Mouse (Mus musculus): ENCODE measurements around the gene Thbd. TPM values are rescaled to one million over a fixed set of nuclear protein-coding genes. Genes with fewer than 3 reads are reported as not detected.

Thbd gene
- polyA plus RNA-seq, 1 experiment from 2014 or later = 6.8 TPM

DNA sequence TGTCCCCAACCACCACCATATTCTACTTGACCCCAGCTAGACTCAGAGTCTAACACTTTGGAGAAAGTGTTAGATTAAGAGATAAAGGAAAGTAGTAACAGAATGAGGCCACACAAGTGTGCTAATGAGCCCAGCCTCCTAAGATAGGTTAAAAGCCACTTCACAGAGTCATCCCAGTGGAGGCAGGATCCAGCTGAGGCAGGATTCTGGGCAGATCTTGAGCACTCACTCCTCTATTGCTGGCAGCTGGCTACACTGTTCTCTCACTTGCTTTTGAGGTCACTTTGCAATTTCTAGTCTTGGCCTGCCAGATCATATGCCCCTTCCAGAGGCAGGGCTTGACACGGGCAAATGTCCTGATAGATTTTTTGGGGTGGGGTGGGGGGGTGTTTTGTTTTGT, 36.5 kb upstream of the Thbd start:
- WGBS = 67% methylated on average over 1 of the region's 1 CpGs

DNA sequence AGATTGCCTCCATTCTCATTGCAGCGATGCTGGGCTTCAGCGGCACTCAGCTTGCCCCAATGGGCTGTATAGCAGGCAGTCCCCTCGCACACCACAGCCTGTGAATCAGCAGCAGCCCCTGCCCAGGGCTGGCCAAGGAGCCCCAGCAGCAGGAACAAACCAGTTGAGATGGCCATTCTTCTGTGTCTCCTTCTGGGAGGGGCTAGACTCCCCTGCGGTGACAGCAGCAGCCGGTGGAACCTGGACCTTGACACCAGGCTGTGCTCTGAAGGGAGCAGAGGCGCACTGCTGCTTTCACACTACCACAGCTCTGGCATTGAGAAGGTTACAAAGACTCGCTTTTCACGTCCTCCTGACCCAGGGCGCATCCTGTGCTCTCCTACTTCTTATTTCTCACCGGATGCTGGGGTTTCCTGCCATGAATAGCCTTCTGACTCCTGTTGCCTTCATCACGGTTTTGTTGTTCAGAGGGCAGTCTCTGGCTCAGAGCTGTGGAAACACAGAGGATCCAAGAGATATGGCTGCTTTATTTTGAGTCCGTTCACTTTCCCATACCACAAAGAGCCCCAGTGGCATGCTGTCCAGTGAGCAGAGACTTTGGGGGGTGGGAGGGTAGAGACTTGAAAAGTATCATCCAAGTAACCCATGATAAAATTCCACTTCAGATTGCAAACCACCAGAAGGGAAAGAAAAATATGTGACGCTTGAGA, 35.4 kb upstream of the Thbd start, which contains the start of gene Cd93:
Gene Cd93 (minus strand): TSS at position 315 of the 710 bp plus-strand sequence.
- Histone ChIP-seq H3K27me3 (ENCODE audit: control insufficient read depth, insufficient read depth, low read length) (no peaks in the 10 kb centered on the region), H3K9me3 (ENCODE audit: control insufficient read depth, low read length) (no peaks in the 10 kb centered on the region), H3K9ac (ENCODE audit: low read depth, low read length) (no peak within 1 kb of the TSS), H3K4me3 (ENCODE audit: low read depth, low read length) (no peak within 1 kb of the TSS), H3K4me2 (replicated peaks; ENCODE audit: low read depth, low read length) (no peak within 1 kb of the TSS), H3K27ac (ENCODE audit: low read depth, low read length) (0 out of 2 replicates have a peak within 1 kb of the TSS, but pooled peaks have one; percentile 47), H3K36me3 (ENCODE audit: control insufficient read depth, insufficient read depth, low read length) (no peaks in the 10 kb centered on the region), H3K4me1 (replicated peaks; ENCODE audit: control insufficient read depth, insufficient read depth, low read length) (no peaks in the 10 kb centered on the region)
- DNase-seq (ENCODE audit: low spot score) (peak; percentile 12), ATAC-seq (ENCODE audit: low FRiP score) (no peak)
- 55% methylated on average over 13 of the region's 13 CpGs for WGBS

More for the DNA sequence above, 36.5 kb upstream of the Thbd start:
- no peaks in the 10 kb centered on the region for H3K9me3 ChIP-seq (ENCODE audit: control insufficient read depth, low read length)
- DNase-seq (ENCODE audit: low spot score) (no peak), ATAC-seq (ENCODE audit: low FRiP score) (no peak)
- no peak overlapping the region for H3K27ac ChIP-seq (ENCODE audit: low read depth, low read length)
- no peak overlapping the region for H3K4me2 ChIP-seq (replicated peaks; ENCODE audit: low read depth, low read length)
- H3K9ac ChIP-seq (ENCODE audit: low read depth, low read length) = no peak overlapping the region
- no peak overlapping the region for H3K4me3 ChIP-seq (ENCODE audit: low read depth, low read length)
- H3K36me3 ChIP-seq (ENCODE audit: control insufficient read depth, insufficient read depth, low read length) = no peaks in the 10 kb centered on the region
- no peaks in the 10 kb centered on the region for H3K27me3 ChIP-seq (ENCODE audit: control insufficient read depth, insufficient read depth, low read length)
- no peaks in the 10 kb centered on the region for H3K4me1 ChIP-seq (replicated peaks; ENCODE audit: control insufficient read depth, insufficient read depth, low read length)

GRCm38 (mm10) chr2:148442710-148443109, 34.7 kb upstream of the Thbd start:
- DNase-seq (ENCODE audit: low spot score) (no peak), ATAC-seq (ENCODE audit: low FRiP score) (no peak)
- no peak overlapping the region for H3K4me2 ChIP-seq (replicated peaks; ENCODE audit: low read depth, low read length)
- no peak overlapping the region for H3K27ac ChIP-seq (ENCODE audit: low read depth, low read length)
- H3K36me3 ChIP-seq (ENCODE audit: control insufficient read depth, insufficient read depth, low read length) = no peaks in the 10 kb centered on the region
- WGBS = 84% methylated on average over 4 of the region's 4 CpGs
- no peaks in the 10 kb centered on the region for H3K4me1 ChIP-seq (replicated peaks; ENCODE audit: control insufficient read depth, insufficient read depth, low read length)
- H3K9ac ChIP-seq (ENCODE audit: low read depth, low read length) = no peak overlapping the region
- no peaks in the 10 kb centered on the region for H3K9me3 ChIP-seq (ENCODE audit: control insufficient read depth, low read length)
- H3K4me3 ChIP-seq (ENCODE audit: low read depth, low read length) = no peak overlapping the region
- H3K27me3 ChIP-seq (ENCODE audit: control insufficient read depth, insufficient read depth, low read length) = no peaks in the 10 kb centered on the region

- H3K4me2 ChIP-seq (replicated peaks; ENCODE audit: low read depth, low read length) = no peak overlapping the region
- no peak overlapping the region for H3K4me3 ChIP-seq (ENCODE audit: low read depth, low read length)
Observed at GRCm38 (mm10) chr2:148442172-148442571, 34.2 kb upstream of the Thbd start.

GRCm38 (mm10) chr2:148441421-148441820, 33.4 kb upstream of the Thbd start:
- DNase-seq (ENCODE audit: low spot score) = no peak
- Histone ChIP-seq H3K9ac (ENCODE audit: low read depth, low read length) (no peak overlapping the region), H3K9me3 (ENCODE audit: control insufficient read depth, low read length) (no peaks in the 10 kb centered on the region), H3K4me2 (replicated peaks; ENCODE audit: low read depth, low read length) (no peak overlapping the region), H3K27ac (ENCODE audit: low read depth, low read length) (no peak overlapping the region), H3K27me3 (ENCODE audit: control insufficient read depth, insufficient read depth, low read length) (no peaks in the 10 kb centered on the region), H3K4me3 (ENCODE audit: low read depth, low read length) (no peak overlapping the region), H3K4me1 (replicated peaks; ENCODE audit: control insufficient read depth, insufficient read depth, low read length) (no peaks in the 10 kb centered on the region), H3K36me3 (ENCODE audit: control insufficient read depth, insufficient read depth, low read length) (no peaks in the 10 kb centered on the region)
- WGBS = 85% methylated on average over 10 of the region's 10 CpGs
- no peak for ATAC-seq (ENCODE audit: low FRiP score)

More at GRCm38 (mm10) chr2:148442172-148442571, 34.2 kb upstream of the Thbd start:
- Histone ChIP-seq H3K27me3 (ENCODE audit: control insufficient read depth, insufficient read depth, low read length) (no peaks in the 10 kb centered on the region), H3K27ac (ENCODE audit: low read depth, low read length) (no peak overlapping the region), H3K4me1 (replicated peaks; ENCODE audit: control insufficient read depth, insufficient read depth, low read length) (no peaks in the 10 kb centered on the region), H3K9me3 (ENCODE audit: control insufficient read depth, low read length) (no peaks in the 10 kb centered on the region), H3K9ac (ENCODE audit: low read depth, low read length) (no peak overlapping the region), H3K36me3 (ENCODE audit: control insufficient read depth, insufficient read depth, low read length) (no peaks in the 10 kb centered on the region)
- WGBS = 85% methylated on average over 4 of the region's 4 CpGs
- ATAC-seq (ENCODE audit: low FRiP score) (no peak), DNase-seq (ENCODE audit: low spot score) (no peak)

- Histone ChIP-seq H3K36me3 (ENCODE audit: control insufficient read depth, insufficient read depth, low read length) (no peaks in the 10 kb centered on the region), H3K27me3 (ENCODE audit: control insufficient read depth, insufficient read depth, low read length) (no peaks in the 10 kb centered on the region), H3K9ac (ENCODE audit: low read depth, low read length) (no peak overlapping the region), H3K9me3 (ENCODE audit: control insufficient read depth, low read length) (no peaks in the 10 kb centered on the region), H3K27ac (ENCODE audit: low read depth, low read length) (no peak overlapping the region), H3K4me3 (ENCODE audit: low read depth, low read length) (no peak overlapping the region), H3K4me2 (replicated peaks; ENCODE audit: low read depth, low read length) (no peak overlapping the region), H3K4me1 (replicated peaks; ENCODE audit: control insufficient read depth, insufficient read depth, low read length) (no peaks in the 10 kb centered on the region)
- ATAC-seq (ENCODE audit: low FRiP score) = no peak
- no peak for DNase-seq (ENCODE audit: low spot score)
- WGBS = 75% methylated on average over 3 of the region's 3 CpGs
Observed at GRCm38 (mm10) chr2:148439691-148440276, 31.8 kb upstream of the Thbd start.

- H3K27ac ChIP-seq (ENCODE audit: low read depth, low read length) = no peak overlapping the region
- 63% methylated on average over 3 of the region's 3 CpGs for WGBS
- no peaks in the 10 kb centered on the region for H3K36me3 ChIP-seq (ENCODE audit: control insufficient read depth, insufficient read depth, low read length)
- no peaks in the 10 kb centered on the region for H3K9me3 ChIP-seq (ENCODE audit: control insufficient read depth, low read length)
- DNase-seq (ENCODE audit: low spot score) = no peak
- no peak overlapping the region for H3K4me3 ChIP-seq (ENCODE audit: low read depth, low read length)
- no peaks in the 10 kb centered on the region for H3K27me3 ChIP-seq (ENCODE audit: control insufficient read depth, insufficient read depth, low read length)
- no peak overlapping the region for H3K4me2 ChIP-seq (replicated peaks; ENCODE audit: low read depth, low read length)
- H3K4me1 ChIP-seq (replicated peaks; ENCODE audit: control insufficient read depth, insufficient read depth, low read length) = no peaks in the 10 kb centered on the region
- ATAC-seq (ENCODE audit: low FRiP score) = no peak
- H3K9ac ChIP-seq (ENCODE audit: low read depth, low read length) = no peak overlapping the region
Observed at GRCm38 (mm10) chr2:148436285-148436684, 28.3 kb upstream of the Thbd start.

DNA sequence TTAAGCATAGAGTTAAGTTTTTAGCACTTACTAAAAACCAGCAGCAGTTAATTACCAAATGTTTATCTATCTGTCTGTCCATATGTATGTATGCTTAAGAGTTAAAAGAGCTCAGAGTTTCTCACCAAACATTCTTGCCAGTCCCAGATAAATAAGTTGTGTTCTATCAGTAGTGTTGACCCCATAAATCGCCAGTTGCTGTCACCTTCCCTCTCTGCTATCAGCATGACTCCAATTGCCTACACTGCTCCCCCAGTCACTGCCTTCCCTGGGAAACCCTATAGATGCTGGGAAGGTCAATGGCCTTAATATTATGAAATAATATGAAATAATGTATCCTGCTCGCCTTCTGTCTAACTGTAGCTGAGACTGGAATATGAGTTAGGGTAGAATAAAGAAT, 24.4 kb upstream of the Thbd start:
- no peak overlapping the region for H3K4me2 ChIP-seq (replicated peaks; ENCODE audit: low read depth, low read length)

GRCm38 (mm10) chr2:148430941-148431340, 23.0 kb upstream of the Thbd start:
- Histone ChIP-seq H3K4me1 (replicated peaks; ENCODE audit: control insufficient read depth, insufficient read depth, low read length) (no peaks in the 10 kb centered on the region), H3K27me3 (ENCODE audit: control insufficient read depth, insufficient read depth, low read length) (no peaks in the 10 kb centered on the region), H3K36me3 (ENCODE audit: control insufficient read depth, insufficient read depth, low read length) (no peaks in the 10 kb centered on the region), H3K9me3 (ENCODE audit: control insufficient read depth, low read length) (no peaks in the 10 kb centered on the region), H3K9ac (ENCODE audit: low read depth, low read length) (no peak overlapping the region), H3K4me3 (ENCODE audit: low read depth, low read length) (no peak overlapping the region), H3K4me2 (replicated peaks; ENCODE audit: low read depth, low read length) (no peak overlapping the region), H3K27ac (ENCODE audit: low read depth, low read length) (no peak overlapping the region)
- ATAC-seq (ENCODE audit: low FRiP score) = no peak
- DNase-seq (ENCODE audit: low spot score) = no peak
- WGBS = 84% methylated on average over 4 of the region's 4 CpGs

More for the DNA sequence above, 24.4 kb upstream of the Thbd start:
- Histone ChIP-seq H3K36me3 (ENCODE audit: control insufficient read depth, insufficient read depth, low read length) (no peaks in the 10 kb centered on the region), H3K9me3 (ENCODE audit: control insufficient read depth, low read length) (no peaks in the 10 kb centered on the region), H3K27me3 (ENCODE audit: control insufficient read depth, insufficient read depth, low read length) (no peaks in the 10 kb centered on the region), H3K4me3 (ENCODE audit: low read depth, low read length) (no peak overlapping the region), H3K9ac (ENCODE audit: low read depth, low read length) (no peak overlapping the region), H3K27ac (ENCODE audit: low read depth, low read length) (no peak overlapping the region), H3K4me1 (replicated peaks; ENCODE audit: control insufficient read depth, insufficient read depth, low read length) (no peaks in the 10 kb centered on the region)
- no peak for ATAC-seq (ENCODE audit: low FRiP score)
- 65% methylated on average over 2 of the region's 2 CpGs for WGBS
- DNase-seq (ENCODE audit: low spot score) = no peak
